Mouse (Mus musculus) embryonic facial prominence, embryonic 15.5 days (tissue): Measurements from ENCODE around the gene Cox19. TPM values are rescaled to one million over a fixed set of nuclear protein-coding genes. Genes with fewer than 3 reads are reported as not detected.

Experiments
- ATAC-seq: fragments of 200-750 bp; cut with Nextera tagmentation; 2 replicates; pipeline ENCODE4 v1.8.0; 2017; ENCODE audit warnings: low read depth, moderate TSS enrichment; ENCODE audit not compliant: insufficient number of reproducible peaks, low FRiP score, low TSS enrichment
- H3K27ac ChIP-seq: fragments of 300-500 bp; sonication (generic); replicated peaks from 2 replicates; pipeline ENCODE4 v1.5.1; 2015; ENCODE audit warnings: mild to moderate bottlenecking, inconsistent platforms
- H3K27me3 ChIP-seq: fragments of 300-500 bp; sonication (generic); 2 replicates; pipeline ENCODE4 v1.6.1; 2015; ENCODE audit warnings: inconsistent platforms
- H3K36me3 ChIP-seq: fragments of 300-500 bp; sonication (generic); 2 replicates; pipeline ENCODE4 v1.6.1; 2015; ENCODE audit warnings: mild to moderate bottlenecking, inconsistent platforms
- H3K4me1 ChIP-seq: fragments of 300-500 bp; sonication (generic); 2 replicates; pipeline ENCODE4 v1.6.1; 2015; ENCODE audit warnings: inconsistent platforms
- H3K4me2 ChIP-seq: fragments of 300-500 bp; sonication (generic); replicated peaks from 2 replicates; pipeline ENCODE4 v1.6.1; 2015; ENCODE audit warnings: mild to moderate bottlenecking, inconsistent platforms
- H3K4me3 ChIP-seq: fragments of 300-500 bp; sonication (generic); replicated peaks from 2 replicates; pipeline ENCODE4 v1.5.1; 2015; ENCODE audit warnings: mild to moderate bottlenecking, inconsistent platforms
- H3K9ac ChIP-seq: fragments of 300-500 bp; sonication (generic); 2 replicates; pipeline ENCODE4 v1.6.1; 2015; ENCODE audit warnings: inconsistent platforms
- H3K9me3 ChIP-seq: fragments of 300-500 bp; sonication (generic); replicated peaks from 2 replicates; pipeline ENCODE4 v1.6.1; 2016; ENCODE audit warnings: inconsistent platforms
- WGBS: fragments of 180-500 bp; shearing (Covaris S2); methylation state at CpG from one replicate; pipeline ENCODE4 v1.1.7; 2015; 5-methylcytosine and 5-hydroxymethylcytosine counted together
- polyA plus RNA-seq: library from polyadenylated mRNA; unstranded; fragments of >200 nt; fragmentation: Nextera tagmentation; extraction: Ambion mirVana; gene quantifications from 2 replicates; pipeline ENCODE4 v1.2.1, GENCODE M21; 2015

Cox19 gene
- polyA plus RNA-seq, 1 experiment from 2014 or later, result 100 TPM

DNA sequence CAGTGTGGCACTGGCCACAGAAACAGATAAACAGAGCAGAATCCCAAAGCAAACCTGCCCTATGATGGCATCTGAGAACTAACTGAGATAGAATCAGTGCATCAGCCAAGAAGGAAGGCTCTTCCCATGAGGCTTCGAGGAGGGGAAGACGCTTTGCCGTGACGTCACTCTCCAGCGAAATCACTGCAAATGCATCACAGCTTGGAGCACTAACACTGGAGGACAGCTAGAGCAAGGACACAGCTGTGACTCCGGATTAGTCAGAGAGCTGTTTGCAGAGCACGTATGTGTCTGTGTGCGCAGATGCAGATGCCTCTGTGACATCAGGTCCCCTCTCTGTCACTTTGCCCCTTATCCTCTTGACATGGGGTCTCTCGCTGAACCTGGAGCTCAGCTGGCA, 39.4 kb downstream of the Cox19 start:
- H3K4me1 ChIP-seq, result no peaks in the 10 kb centered on the region
- no peaks in the 10 kb centered on the region for H3K36me3 ChIP-seq
- H3K27ac ChIP-seq, result no peak overlapping the region
- H3K9me3 ChIP-seq, result no peaks in the 10 kb centered on the region
- no peak overlapping the region for H3K4me2 ChIP-seq
- no peak overlapping the region for H3K9ac ChIP-seq
- ATAC-seq, result no peak
- WGBS, result 83% methylated on average over 9 of the region's 9 CpGs
- no peak overlapping the region for H3K4me3 ChIP-seq
- H3K27me3 ChIP-seq, result no peaks in the 10 kb centered on the region

DNA sequence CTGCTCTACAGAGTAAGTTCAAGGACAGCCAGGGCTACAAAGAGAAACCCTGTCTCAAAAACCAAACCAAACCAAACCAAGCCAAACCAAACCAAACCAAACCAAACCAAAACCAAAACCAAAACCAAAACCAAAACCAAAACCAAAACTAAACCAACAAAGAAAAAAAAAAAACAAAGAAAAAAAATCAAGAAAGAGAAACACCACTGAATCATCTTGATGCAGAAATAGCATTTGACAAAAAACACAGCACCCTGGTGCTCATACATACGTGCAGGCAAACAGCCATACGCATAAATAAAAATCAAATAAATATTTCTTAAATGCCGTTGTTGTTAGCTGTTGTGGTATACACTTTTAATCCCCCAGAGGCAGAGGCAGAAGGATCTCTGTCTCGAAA, 40.7 kb downstream of the Cox19 start:
- H3K4me3 ChIP-seq, result no peak overlapping the region
- no peak overlapping the region for H3K27ac ChIP-seq
- ATAC-seq, result no peak
- no peaks in the 10 kb centered on the region for H3K36me3 ChIP-seq
- H3K27me3 ChIP-seq, result no peaks in the 10 kb centered on the region
- 83% methylated on average over 4 of the region's 4 CpGs for WGBS
- H3K4me1 ChIP-seq, result no peaks in the 10 kb centered on the region
- H3K9me3 ChIP-seq, result no peaks in the 10 kb centered on the region
- no peak overlapping the region for H3K4me2 ChIP-seq
- H3K9ac ChIP-seq, result no peak overlapping the region

GRCm38 (mm10) chr5:139309946-139310345, 41.3 kb downstream of the Cox19 start:
- no peak overlapping the region for H3K4me3 ChIP-seq
- ATAC-seq, result no peak
- H3K4me2 ChIP-seq, result no peak overlapping the region
- H3K27ac ChIP-seq, result no peak overlapping the region
- no peak overlapping the region for H3K9ac ChIP-seq
- no peaks in the 10 kb centered on the region for H3K4me1 ChIP-seq
- no peaks in the 10 kb centered on the region for H3K27me3 ChIP-seq
- WGBS, result 61% methylated on average over 3 of the region's 3 CpGs
- H3K36me3 ChIP-seq, result no peaks in the 10 kb centered on the region
- no peaks in the 10 kb centered on the region for H3K9me3 ChIP-seq

- no peak for ATAC-seq
- Histone ChIP-seq H3K9ac (no peak overlapping the region), H3K36me3 (no peaks in the 10 kb centered on the region), H3K4me3 (no peak overlapping the region), H3K4me2 (no peak overlapping the region), H3K27me3 (no peaks in the 10 kb centered on the region), H3K4me1 (0 out of 2 replicates have a peak, but pooled peaks cover 8% of the 10 kb centered on the region), H3K9me3 (no peaks in the 10 kb centered on the region), H3K27ac (no peak overlapping the region)
- WGBS, result 86% methylated on average over 9 of the region's 9 CpGs
Measured at GRCm38 (mm10) chr5:139303646-139304061, 47.6 kb downstream of the Cox19 start.

- no peaks in the 10 kb centered on the region for H3K36me3 ChIP-seq
- 0 out of 2 replicates have a peak, but pooled peaks cover 8% of the 10 kb centered on the region for H3K4me1 ChIP-seq
- no peak overlapping the region for H3K27ac ChIP-seq
- no peak overlapping the region for H3K9ac ChIP-seq
- no peaks in the 10 kb centered on the region for H3K27me3 ChIP-seq
- H3K4me3 ChIP-seq, result no peak overlapping the region
- H3K9me3 ChIP-seq, result no peaks in the 10 kb centered on the region
- ATAC-seq, result no peak
- no peak overlapping the region for H3K4me2 ChIP-seq
- WGBS, result 83% methylated on average over 6 of the region's 6 CpGs
Measured at GRCm38 (mm10) chr5:139302101-139302500, 49.1 kb downstream of the Cox19 start.

GRCm38 (mm10) chr5:139297745-139298144, 53.5 kb downstream of the Cox19 start:
- 84% methylated on average over 5 of the region's 5 CpGs for WGBS
- Histone ChIP-seq H3K9me3 (no peaks in the 10 kb centered on the region), H3K27ac (no peak overlapping the region), H3K4me3 (no peak overlapping the region), H3K36me3 (no peaks in the 10 kb centered on the region), H3K4me2 (no peak overlapping the region), H3K9ac (no peak overlapping the region), H3K27me3 (no peaks in the 10 kb centered on the region), H3K4me1 (0 out of 2 replicates have a peak, but pooled peaks cover 8% of the 10 kb centered on the region)
- ATAC-seq, result no peak

DNA sequence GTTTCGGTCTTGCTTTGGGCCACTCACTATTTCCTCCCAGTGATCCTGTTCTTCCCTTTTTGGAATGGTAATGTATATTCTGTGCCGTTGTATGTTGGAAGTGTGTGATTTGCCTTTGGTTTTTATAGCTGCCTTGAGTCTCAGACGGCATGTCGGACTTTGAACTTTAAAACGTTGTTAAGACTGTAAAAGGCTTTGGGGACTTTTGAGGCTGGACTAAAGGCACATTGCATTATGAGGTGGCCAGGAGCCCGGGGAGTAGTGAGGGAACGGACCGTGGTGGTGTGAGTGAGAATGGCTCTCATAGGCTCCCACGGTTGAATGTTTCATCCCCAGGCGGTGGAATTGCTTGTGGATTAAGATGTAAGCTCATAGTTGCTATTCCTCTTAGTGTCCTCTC, 54.1 kb downstream of the Cox19 start:
- Histone ChIP-seq H3K4me1 (0 out of 2 replicates have a peak, but pooled peaks cover 8% of the 10 kb centered on the region), H3K9me3 (no peaks in the 10 kb centered on the region), H3K27ac (no peak overlapping the region), H3K4me2 (no peak overlapping the region), H3K4me3 (no peak overlapping the region), H3K9ac (no peak overlapping the region), H3K27me3 (no peaks in the 10 kb centered on the region), H3K36me3 (no peaks in the 10 kb centered on the region)
- WGBS, result 89% methylated on average over 10 of the region's 10 CpGs
- ATAC-seq, result no peak

DNA sequence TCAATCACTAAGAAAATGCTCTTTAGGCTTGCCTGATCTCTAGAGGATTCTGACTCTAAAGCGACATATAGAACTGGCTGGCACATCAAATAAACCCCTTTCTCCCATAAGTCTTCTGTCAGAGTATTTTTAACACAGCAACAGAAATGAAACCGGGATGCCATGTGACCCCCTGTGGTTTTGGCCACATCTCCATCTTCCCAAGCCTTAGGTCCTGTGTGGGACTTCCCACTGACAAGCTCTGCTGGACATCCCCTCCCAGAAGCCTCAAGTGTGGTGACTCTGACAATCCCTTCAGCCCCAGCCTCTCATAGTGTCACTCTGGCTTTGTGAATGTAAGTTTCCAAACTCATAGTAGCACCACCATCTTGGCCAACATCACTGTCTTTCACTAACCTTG, 57.1 kb downstream of the Cox19 start:
- no peaks in the 10 kb centered on the region for H3K36me3 ChIP-seq
- H3K4me2 ChIP-seq, result no peak overlapping the region
- no peak overlapping the region for H3K27ac ChIP-seq
- H3K9me3 ChIP-seq, result no peaks in the 10 kb centered on the region
- no peak overlapping the region for H3K4me3 ChIP-seq
- 78% methylated on average over 2 of the region's 2 CpGs for WGBS
- no peak overlapping the region for H3K9ac ChIP-seq
- H3K4me1 ChIP-seq, result no peaks in the 10 kb centered on the region
- H3K27me3 ChIP-seq, result no peaks in the 10 kb centered on the region
- no peak for ATAC-seq

DNA sequence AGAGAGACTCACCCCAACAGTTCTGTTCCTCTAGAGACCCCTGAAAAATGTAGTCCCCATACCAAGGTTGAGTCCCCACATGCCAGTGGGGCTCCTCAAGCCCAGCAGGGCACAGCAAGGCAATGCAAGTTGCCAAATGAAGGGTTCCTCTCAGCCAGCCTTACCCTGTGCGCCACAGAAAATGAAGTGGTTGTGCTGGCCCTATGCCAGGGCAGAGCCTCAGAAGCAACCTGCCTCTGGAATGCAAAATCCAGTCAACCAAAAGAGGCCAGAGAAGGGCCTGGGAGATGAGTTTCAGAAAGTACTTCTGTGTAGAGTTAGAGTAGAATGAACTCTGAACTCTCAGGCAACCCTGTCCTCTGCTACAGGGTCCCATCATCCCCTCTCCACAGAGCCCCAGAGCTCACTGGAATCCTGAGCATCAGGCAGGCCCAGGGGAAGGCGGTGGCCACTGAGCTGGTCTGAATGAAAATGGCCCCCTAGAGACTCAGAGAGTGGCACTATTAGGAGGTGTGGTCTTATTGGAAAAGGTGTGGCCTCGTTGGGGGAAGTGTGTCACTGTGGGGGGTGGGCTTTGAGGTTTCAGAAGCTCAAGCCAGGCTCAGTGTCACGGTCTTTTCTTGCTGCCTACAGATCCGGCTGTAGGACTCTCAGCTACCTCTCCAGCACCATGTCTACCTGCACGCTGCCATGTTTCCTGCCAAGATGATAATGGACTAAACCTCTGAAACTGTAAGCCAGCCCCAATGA, 59.2 kb downstream of the Cox19 start:
- ATAC-seq, result no peak
- H3K27me3 ChIP-seq, result no peaks in the 10 kb centered on the region
- no peak overlapping the region for H3K9ac ChIP-seq
- no peak overlapping the region for H3K27ac ChIP-seq
- H3K4me2 ChIP-seq, result no peak overlapping the region
- H3K36me3 ChIP-seq, result no peaks in the 10 kb centered on the region
- H3K4me1 ChIP-seq, result no peaks in the 10 kb centered on the region
- no peaks in the 10 kb centered on the region for H3K9me3 ChIP-seq
- WGBS, result 73% methylated on average over 6 of the region's 6 CpGs
- H3K4me3 ChIP-seq, result no peak overlapping the region

DNA sequence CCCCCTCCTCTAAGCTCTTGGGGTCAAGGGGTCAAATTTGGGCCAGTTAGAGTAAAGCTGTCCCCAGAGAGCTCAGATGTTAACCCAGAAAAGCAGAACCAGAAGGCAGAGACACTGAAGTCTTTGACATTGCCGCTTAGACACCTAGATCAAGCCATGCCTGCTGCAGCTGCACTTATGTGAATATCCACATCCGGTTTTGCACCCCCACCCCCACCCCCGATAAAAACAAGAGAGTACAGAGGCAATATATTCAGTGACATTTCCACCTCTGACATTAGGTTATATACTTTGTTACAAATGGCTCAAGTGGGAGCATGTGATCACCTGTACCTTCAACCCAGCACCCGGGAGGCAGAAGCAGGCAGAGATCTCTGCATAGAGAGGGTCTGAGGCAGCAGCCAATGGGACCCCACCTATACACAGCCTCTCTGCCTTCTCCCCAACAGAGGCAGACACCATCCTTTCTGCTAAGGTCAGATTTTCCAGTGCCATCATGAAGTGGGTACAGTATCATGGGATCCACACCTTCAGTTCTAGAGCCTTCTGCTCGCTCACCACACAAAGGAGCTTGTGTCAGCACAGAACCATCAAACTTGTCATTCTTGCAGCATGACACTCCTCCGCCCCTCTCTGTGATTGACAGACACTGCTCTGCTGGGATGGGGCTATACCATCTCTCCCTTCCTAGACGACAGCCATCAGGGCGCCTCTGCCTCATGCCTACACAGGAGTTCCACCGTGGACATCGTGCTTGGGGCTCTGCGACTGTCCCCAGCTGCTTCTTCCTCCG, 60.6 kb downstream of the Cox19 start:
- H3K36me3 ChIP-seq, result no peaks in the 10 kb centered on the region
- no peaks in the 10 kb centered on the region for H3K27me3 ChIP-seq
- no peak overlapping the region for H3K4me2 ChIP-seq
- H3K9me3 ChIP-seq, result no peaks in the 10 kb centered on the region
- H3K4me3 ChIP-seq, result no peak overlapping the region
- H3K4me1 ChIP-seq, result 0 out of 2 replicates have a peak, but pooled peaks cover 6% of the 10 kb centered on the region
- no peak overlapping the region for H3K27ac ChIP-seq
- no peak for ATAC-seq
- no peak overlapping the region for H3K9ac ChIP-seq
- WGBS, result 76% methylated on average over 12 of the region's 12 CpGs

DNA sequence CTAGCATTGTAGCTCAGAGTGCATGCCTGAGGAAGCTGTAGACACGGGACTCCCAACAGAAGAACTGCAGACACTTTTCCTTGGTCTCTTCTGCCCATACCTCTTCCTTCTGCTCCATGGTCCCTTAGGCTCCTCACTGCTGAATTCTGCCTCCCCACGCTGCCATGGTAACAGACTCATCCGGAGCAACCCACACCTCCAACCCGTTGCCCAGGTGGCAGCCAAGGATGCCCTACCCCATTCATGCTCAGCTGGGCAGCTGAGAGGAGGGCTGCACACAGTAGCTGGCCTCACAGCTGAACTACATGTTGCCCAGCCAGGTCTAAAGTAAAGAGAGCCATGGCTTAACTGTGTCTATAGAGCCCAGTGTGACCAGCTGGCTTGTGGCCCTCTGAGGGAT, 62.6 kb downstream of the Cox19 start:
- Histone ChIP-seq H3K4me3 (no peak overlapping the region), H3K27me3 (no peaks in the 10 kb centered on the region), H3K36me3 (no peaks in the 10 kb centered on the region), H3K4me1 (0 out of 2 replicates have a peak, but pooled peaks cover 6% of the 10 kb centered on the region), H3K9ac (no peak overlapping the region), H3K27ac (no peak overlapping the region), H3K4me2 (no peak overlapping the region), H3K9me3 (no peaks in the 10 kb centered on the region)
- ATAC-seq, result no peak
- WGBS, result 82% methylated on average over 4 of the region's 4 CpGs
